Mouse (Mus musculus) myocyte (in vitro differentiated cells): ENCODE measurements around the gene Bdh1.

ENCODE experiments used
- CEBPB ChIP-seq: IDR thresholded peaks from 2 replicates; pipeline ENCODE4 v1.6.1; 2011; ENCODE audit warnings: mild to moderate bottlenecking, moderate library complexity; ENCODE audit not compliant: poor library complexity, insufficient read depth, severe bottlenecking
- E2F4 ChIP-seq: IDR thresholded peaks from one replicate; pipeline ENCODE4 v1.6.1; 2011; ENCODE audit warnings: mild to moderate bottlenecking, control low read depth, moderate library complexity; ENCODE audit not compliant: insufficient read depth
- MAX ChIP-seq: IDR thresholded peaks from one replicate; pipeline ENCODE4 v1.6.1; 2011; ENCODE audit warnings: low read depth, mild to moderate bottlenecking, control low read depth
- MYOD1 ChIP-seq, 3 experiments: IDR thresholded peaks; one replicate each; pipeline ENCODE4 v1.6.1; 2011; ENCODE audit warnings: control low read depth in 2 of 3, low read depth in 2 of 3, mild to moderate bottlenecking in 2 of 3, moderate library complexity in 1 of 3; ENCODE audit not compliant: insufficient read length in 2 of 3, control insufficient read depth in 1 of 3
- MYOG ChIP-seq, 3 experiments: IDR thresholded peaks; one replicate each; pipeline ENCODE4 v1.6.1; 2011; ENCODE audit warnings: control low read depth in 2 of 3, low read depth in 2 of 3, mild to moderate bottlenecking in 2 of 3; ENCODE audit not compliant: insufficient read length in 2 of 3, control insufficient read depth in 1 of 3, insufficient read depth in 1 of 3
- POLR2A ChIP-seq: IDR thresholded peaks from one replicate; pipeline ENCODE4 v1.6.1; 2011; ENCODE audit warnings: low read depth, mild to moderate bottlenecking, control low read depth, moderate library complexity; ENCODE audit not compliant: insufficient read length
- POLR2AphosphoS2 ChIP-seq: IDR thresholded peaks from one replicate; pipeline ENCODE4 v1.6.1; 2011; ENCODE audit warnings: low read depth, control low read depth; ENCODE audit not compliant: insufficient read length
- REST ChIP-seq: IDR thresholded peaks from one replicate; pipeline ENCODE4 v1.6.1; 2011; ENCODE audit warnings: mild to moderate bottlenecking, control low read depth, moderate library complexity; ENCODE audit not compliant: insufficient read depth, insufficient read length
- SRF ChIP-seq: IDR thresholded peaks from one replicate; pipeline ENCODE4 v1.6.1; 2011; ENCODE audit warnings: low read depth; ENCODE audit not compliant: control insufficient read depth, insufficient read length
- TCF12 ChIP-seq: IDR thresholded peaks from one replicate; pipeline ENCODE4 v1.6.1; 2011; ENCODE audit warnings: mild to moderate bottlenecking, control low read depth; ENCODE audit not compliant: poor library complexity, insufficient read depth, severe bottlenecking
- TCF3 ChIP-seq: IDR thresholded peaks from one replicate; pipeline ENCODE4 v1.6.1; 2011; ENCODE audit warnings: low read depth, control low read depth; ENCODE audit not compliant: insufficient read length

GRCm38 (mm10) chr16:31485336-31485735 is 63.3 kb downstream of the Bdh1 start:
- TF ChIP-seq POLR2A = no peak
- no peak for TF ChIP-seq E2F4
- TF ChIP-seq REST = no peak
- no peak for TF ChIP-seq CEBPB
- TF ChIP-seq TCF12 = no peak
- TF ChIP-seq SRF = no peak
- no peak for TF ChIP-seq TCF3
- no peak for TF ChIP-seq POLR2AphosphoS2
- no peak for TF ChIP-seq MYOD1 (IDR thresholded peaks at IDR 0.05; ENCODE audit: control insufficient read depth in 1 of 3, insufficient read length in 2 of 3, low read depth in 2 of 3)
- no peak for TF ChIP-seq MYOG (IDR thresholded peaks at IDR 0.05; ENCODE audit: control insufficient read depth in 1 of 3, insufficient read depth in 1 of 3, insufficient read length in 2 of 3, low read depth in 2 of 3)
- TF ChIP-seq MAX = no peak
